In genomic region chr4:25035158-25035791, GRCm38 (mm10) we compare ENCODE assay signal across 8 mouse cellular contexts.
DNase-seq lines count a peak whose midpoint lies in the region; ATAC-seq and TF ChIP-seq lines count a peak whose summit lies in the region.

No protein-coding gene starts in this region.

- no peak overlapping the region for H3K4me3 ChIP-seq in left cerebral cortex, adult 2 months

- H3K27me3 ChIP-seq in Patski = peaks cover 4% of the 10 kb centered on the region

- in situ Hi-C loops in Patski (cut with MboI; ENCODE audit: low pct_unique_long_range_greater_than_20kb) = loop anchor here (5.0 to 10.0 kb wide), 2 partner anchors 128 to 320 kb away; no protein-coding TSS in a partner anchor

- CTCF ChIA-PET in Patski (lab: Charles Lee) = interaction anchor here (1.3 kb wide), 1 partner anchor 35 kb away, joined by 3 read pairs; no protein-coding TSS in a partner anchor

- no peak overlapping the region for H3K27ac ChIP-seq in left cerebral cortex, adult 2 months

- POLR2A ChIA-PET in Patski (lab: Charles Lee) = interaction anchor here (0.6 kb wide), 1 partner anchor 127 kb away, joined by 3 read pairs; no protein-coding TSS in a partner anchor

- intact Hi-C loops in left cerebral cortex, adult 2 months (cut with DNase I) = no loop called here
- intact Hi-C loops in left cerebral cortex, postnatal 36 days (cut with DNase I) = no loop called here

- no peak for ATAC-seq in Patski

- peak; percentile 28 for TF ChIP-seq CTCF in left cerebral cortex, adult 2 months (IDR thresholded peaks at IDR 0.05)
- TF ChIP-seq CTCF in Patski (IDR thresholded peaks at IDR 0.05) = peak; percentile 50

- DNase-seq in adrenal gland, adult (ENCODE audit: inconsistent age in 2 of 2, low spot score in 1 of 2) = peak; percentile 16 to 53
- no peak for DNase-seq in adrenal gland, postnatal 4 days (ENCODE audit: low spot score in 2 of 2)
- DNase-seq in left cerebral cortex, adult 2 months (ENCODE audit: extremely low spot score in 1 of 2, low spot score in 2 of 2) = no peak
- no peak for DNase-seq in left cerebral cortex, postnatal 36 days (ENCODE audit: low spot score in 2 of 2)
- DNase-seq in Patski (ENCODE audit: low read depth, low spot score) = no peak
- DNase-seq in kidney, postnatal 10 days = peak; percentile 27
- no peak for DNase-seq in yolk sac, embryonic 10.5 days (ENCODE audit: low spot score)
- DNase-seq in heart, adult 11 months = no peak

Comparison
In these comparisons a context has a peak if more than half of its experiments do, and no peak if none do; other contexts are left out.
1. DNase-seq: peak in adrenal gland, adult (2 of 2) and kidney, postnatal 10 days (single experiment); none in adrenal gland, postnatal 4 days (0 of 2), left cerebral cortex, adult 2 months (0 of 2), left cerebral cortex, postnatal 36 days (0 of 2), Patski (single experiment), yolk sac, embryonic 10.5 days (single experiment) and heart, adult 11 months (single experiment).